Mouse (Mus musculus): Measurements from ENCODE around the gene Nampt.

Nampt gene

GRCm38 (mm10) chr12:32819416-32819815, at the start of gene Nampt:
Gene Nampt, plus strand, starts transcription at chr12:32819545.
- no peak for DNase-seq (ENCODE audit: low spot score in 2 of 2)

DNA sequence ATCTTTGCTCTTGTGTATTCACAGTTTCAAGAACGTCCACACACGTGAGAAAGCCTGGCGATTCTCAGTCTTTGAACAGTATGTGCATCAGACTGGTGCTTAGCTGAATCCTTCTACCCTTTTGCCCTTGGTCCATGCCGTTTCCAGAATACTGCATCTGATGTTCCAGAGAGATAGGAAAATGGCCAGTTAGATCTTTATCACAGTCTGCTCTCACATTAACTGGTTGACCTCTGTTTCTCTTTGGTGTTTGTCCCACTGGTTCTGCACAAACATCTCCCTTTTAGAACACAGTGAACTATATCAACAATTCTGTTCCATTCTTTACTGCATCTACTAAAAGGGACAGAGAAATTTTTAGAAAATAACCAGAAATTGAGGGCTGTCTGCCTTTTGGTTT, 48.6 kb upstream of the Nampt start:
- DNase-seq (ENCODE audit: low spot score in 2 of 2) = no peak

DNA sequence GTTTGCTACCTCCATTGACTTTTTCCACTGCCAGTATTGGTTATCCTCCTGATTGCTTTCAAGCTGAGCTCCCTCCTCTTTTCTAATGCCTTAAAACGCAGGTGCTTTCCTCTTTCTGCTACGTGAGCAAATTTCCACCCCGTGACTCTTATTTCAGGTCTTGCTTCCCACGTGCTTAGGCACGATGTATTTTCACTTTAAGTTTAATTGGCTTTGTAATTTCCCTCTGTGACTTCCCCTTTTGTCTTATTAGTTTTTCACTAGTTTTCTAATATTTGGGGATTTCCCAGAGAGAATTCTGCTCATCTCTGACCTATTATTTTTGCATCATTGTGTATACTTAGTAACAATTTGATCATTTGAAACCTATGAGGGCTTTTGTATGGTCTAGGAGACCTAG, 44.8 kb upstream of the Nampt start:
- no peak for DNase-seq (ENCODE audit: low spot score in 2 of 2)

- no peak for DNase-seq (ENCODE audit: low spot score in 2 of 2)
These were observed 30.3 kb upstream of the Nampt start for GRCm38 (mm10) chr12:32789092-32789491.

DNA sequence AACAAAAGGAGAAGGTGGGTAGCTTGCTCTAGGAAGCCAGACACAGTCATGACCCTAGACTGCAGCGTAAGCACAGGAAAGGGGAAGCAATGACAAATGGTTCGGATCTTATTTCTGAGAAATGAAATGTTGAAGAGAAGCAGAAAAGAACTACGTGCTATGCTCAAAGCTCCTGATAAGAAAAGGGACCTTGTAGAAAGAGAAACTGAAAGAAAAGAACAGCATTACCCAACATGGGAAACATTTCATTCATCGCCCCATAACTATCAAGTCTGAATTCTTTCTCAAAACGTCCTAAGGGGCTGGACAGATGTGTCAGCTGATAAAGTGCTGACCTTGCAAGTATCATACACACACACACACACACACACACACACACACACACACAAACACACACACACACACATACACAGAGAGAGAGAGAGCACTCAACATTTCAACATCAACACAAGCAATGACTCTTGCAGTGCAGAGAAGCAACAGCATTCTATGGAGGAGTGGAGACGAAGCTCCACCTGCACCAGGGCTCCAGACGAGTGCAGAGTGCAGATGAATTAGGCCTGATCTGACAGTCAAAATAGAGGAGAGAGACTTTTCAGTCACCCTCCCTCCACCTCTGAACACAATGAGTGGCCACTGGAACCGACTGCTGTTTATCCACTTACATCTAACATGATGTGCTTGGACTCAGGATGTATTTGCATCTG, 23.4 kb upstream of the Nampt start:
- no peak for DNase-seq (ENCODE audit: low spot score in 2 of 2)

- no peak for DNase-seq (ENCODE audit: low spot score in 2 of 2)
These were observed 21.9 kb upstream of the Nampt start for GRCm38 (mm10) chr12:32797438-32797837.

- DNase-seq (ENCODE audit: low spot score in 2 of 2) = no peak
These were observed 18.3 kb upstream of the Nampt start for GRCm38 (mm10) chr12:32801078-32801477.

DNA sequence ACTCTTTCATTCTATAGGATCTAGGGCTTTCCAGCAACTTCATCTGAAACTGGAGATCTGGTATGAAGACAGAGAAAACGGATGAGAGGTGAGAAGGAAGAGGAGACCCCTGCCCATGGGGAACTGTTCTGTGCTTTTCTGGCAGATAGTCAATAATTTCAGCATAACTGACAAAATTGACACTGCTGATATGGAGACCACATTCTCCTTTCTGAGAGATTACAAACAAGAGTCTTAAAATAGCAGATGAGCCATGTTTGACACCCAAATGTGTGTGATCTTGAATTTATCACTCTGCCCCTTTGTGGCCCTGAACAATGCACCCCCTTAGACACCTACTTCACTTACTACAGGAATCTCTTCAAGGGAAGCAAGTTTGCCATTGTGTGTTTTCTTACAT, 13.8 kb upstream of the Nampt start:
- DNase-seq (ENCODE audit: low spot score in 2 of 2) = no peak

- DNase-seq (ENCODE audit: low spot score in 2 of 2) = peak; percentile 86 to 93
These were observed 669 bp downstream of the Nampt start for GRCm38 (mm10) chr12:32819823-32820605.

DNA sequence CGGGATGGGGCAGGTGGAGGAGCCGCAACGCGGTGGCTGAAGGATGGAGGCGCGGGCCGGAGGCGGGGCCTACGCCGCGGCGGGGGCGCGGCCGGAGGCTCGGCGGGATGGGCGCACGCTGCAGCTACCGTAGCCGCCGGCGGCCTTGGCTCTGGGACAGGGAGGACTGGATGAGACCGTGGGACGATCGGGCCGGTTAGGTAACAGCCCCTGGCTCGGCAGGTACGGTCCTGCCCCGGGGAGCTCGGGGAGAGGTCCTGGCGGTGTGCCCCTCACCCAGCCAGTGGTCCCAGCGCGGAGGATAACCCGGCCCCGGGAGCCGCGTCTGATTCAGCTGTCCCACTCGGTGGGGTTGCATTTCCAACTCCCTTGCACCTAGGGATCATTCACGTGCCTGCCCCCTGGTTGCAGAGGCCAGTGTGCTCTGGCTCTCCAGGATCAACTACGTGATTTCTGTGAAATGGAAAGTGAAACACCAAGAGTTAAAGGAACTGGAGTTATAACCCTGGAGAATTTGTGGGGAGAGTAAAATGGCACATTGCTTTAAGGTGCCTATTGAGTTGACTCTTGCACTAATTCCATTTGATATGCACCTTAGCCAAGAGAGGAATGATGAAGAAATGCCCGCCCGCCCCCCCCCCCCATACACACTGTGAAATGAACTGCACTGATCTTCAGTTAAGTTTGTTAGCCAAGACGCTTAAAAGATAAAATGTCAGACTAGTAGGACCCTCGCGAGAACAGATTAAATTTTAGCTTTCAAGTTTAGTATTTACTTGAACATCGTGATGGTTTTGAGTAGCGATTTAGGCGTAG, 1.6 kb downstream of the Nampt start:
- peak; percentile 27 to 40 for DNase-seq (ENCODE audit: low spot score in 2 of 2)

DNA sequence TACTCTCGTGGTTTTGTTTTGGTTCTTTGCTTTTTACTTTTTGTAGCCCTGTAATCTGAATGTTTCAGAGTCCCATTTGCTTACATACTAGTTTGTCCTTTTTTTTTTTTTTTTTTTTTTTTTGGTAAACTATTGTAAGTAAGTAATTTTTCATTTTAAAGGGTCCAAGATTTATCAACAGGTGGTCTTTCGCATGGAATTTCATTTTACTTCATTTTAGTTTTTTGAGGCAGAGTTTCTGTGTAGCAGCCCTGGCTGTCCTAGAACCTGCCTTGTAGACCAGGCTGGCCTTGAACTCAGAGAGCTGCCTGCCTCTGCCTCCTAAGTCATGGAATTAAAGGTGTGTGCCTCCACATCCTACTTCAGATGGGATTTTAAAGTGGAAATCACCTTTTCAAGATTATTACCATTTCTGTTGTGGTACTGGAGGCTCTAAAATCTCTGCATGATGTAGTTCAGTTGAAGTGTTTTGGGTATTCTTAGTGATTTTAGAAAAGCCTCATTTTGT, 2.2 kb downstream of the Nampt start:
- DNase-seq (ENCODE audit: low spot score in 2 of 2) = no peak

DNA sequence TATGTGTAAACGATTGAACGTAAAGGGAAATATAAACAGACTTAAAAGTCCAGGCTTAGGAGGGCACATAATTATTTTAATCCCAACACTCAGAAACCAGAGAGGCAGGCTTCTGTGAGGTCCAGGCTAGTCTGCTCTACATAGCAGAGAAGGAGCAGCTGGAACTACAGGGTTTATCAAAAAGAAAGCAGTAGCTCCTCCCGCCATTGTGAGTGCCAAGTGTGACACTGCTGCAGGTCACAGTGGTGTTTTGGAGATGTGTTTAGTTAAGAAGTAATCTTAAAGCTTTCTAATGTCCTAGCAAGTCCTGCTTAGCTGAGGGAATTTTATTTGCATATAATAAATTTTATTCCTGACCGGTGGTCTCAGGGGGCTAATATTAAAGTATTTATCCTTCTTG, 2.7 kb downstream of the Nampt start:
- DNase-seq (ENCODE audit: low spot score in 2 of 2) = no peak

DNA sequence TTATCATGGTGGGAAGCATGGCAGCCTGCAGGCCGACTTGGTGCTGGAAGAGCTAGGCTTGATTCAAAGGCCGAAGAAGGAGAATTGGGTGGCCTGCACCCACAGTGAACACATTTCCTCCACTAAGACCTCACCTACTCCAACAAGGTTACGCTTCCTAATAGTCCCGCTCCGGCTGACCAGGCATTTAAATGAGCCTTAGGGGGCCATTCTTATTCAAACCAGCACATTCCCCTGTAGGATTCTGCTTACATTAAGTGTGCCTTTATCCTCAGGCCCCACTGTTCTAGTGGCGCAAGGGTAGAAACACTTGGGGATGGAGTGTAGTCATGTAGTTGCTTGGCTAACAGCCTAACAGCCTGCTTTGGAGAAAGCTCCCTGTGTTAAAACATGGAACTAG, 5.2 kb downstream of the Nampt start:
- no peak for DNase-seq (ENCODE audit: low spot score in 2 of 2)

- DNase-seq (ENCODE audit: low spot score in 2 of 2) = peak; percentile 26 to 30
These were observed 7.6 kb downstream of the Nampt start for GRCm38 (mm10) chr12:32826971-32827370.

- DNase-seq (ENCODE audit: low spot score in 2 of 2) = no peak
These were observed 8.9 kb downstream of the Nampt start for GRCm38 (mm10) chr12:32828137-32828760.

- no peak for DNase-seq (ENCODE audit: low spot score in 2 of 2)
These were observed 10.2 kb downstream of the Nampt start for GRCm38 (mm10) chr12:32829321-32830090.

DNA sequence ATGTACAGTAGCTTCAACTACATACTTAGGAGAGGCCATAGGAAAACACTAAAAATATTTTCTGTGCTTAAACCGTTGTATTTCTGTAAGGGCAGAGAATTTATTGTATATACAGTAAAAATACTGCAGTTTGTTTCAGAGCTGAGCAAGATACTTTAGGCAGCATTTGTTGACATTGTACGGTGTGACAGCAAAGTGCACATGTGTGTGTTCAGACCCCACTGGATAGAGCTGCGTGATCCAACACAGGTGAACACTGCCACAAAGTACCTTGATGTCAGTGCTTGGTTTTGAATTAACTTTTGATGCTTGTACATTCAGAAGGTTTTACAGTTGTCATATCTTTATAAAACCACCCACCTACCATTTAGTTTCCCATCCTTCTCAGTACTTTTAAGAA, 12.7 kb downstream of the Nampt start:
- no peak for DNase-seq (ENCODE audit: low spot score in 2 of 2)

GRCm38 (mm10) chr12:32834781-32835180, 15.4 kb downstream of the Nampt start:
- DNase-seq (ENCODE audit: low spot score in 2 of 2) = no peak

DNA sequence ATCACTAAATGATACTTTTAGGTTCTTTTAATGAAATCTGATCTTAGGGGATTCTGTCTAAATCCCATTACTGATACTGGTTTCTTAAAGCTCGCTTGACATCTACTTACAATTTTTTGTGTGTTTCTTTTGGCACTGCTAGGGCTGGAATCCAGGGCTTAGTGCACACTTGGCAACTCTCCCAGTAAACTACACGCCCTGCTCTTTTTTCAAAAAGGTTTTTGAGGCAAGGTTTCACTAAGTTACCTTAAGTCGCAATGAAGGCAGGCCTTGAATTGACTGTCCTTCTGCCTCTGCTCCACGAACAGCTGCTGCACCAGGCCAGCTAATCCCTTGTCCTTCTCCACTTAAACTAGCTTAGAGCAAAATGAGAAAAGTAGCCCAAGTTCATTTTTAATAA, 15.9 kb downstream of the Nampt start:
- DNase-seq (ENCODE audit: low spot score in 2 of 2) = no peak

DNA sequence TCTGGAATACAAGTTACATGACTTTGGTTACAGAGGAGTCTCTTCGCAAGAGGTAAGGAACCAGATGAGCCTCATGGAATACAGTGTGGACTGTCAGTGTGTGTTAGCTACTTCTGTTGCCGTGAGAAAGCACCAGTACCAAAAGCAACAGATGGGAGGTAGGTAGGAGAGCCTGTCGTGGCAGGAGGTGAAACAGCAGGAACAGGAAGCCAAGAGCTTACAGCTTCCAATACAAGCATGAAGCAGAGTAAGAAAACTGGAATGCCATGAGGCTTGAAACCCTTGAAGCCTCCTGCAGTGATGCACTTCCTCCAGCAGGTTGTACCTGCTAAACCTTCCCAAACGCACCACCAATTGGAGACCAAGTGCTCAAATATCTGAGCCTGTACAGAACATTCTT, 19.1 kb downstream of the Nampt start:
- DNase-seq (ENCODE audit: low spot score in 2 of 2) = no peak

DNA sequence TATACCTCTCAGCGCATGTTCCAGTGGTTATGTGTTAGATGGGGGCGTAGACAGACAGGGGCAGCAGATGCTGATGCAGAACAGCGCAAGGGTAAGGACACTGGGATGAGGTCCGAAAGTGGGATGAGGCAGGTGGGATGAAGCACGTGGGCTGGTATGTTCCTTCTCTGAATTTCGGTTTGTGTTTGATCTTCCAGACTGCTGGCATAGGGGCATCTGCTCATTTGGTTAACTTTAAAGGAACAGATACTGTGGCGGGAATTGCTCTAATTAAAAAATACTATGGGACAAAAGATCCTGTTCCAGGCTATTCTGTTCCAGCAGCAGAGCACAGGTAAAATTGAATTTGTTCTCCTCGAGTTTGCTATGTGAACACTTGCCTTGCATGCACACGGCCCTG, 19.6 kb downstream of the Nampt start:
- DNase-seq (ENCODE audit: low spot score in 2 of 2) = no peak

Data from frontal cortex, postnatal 25 days (tissue).